Mouse (Mus musculus) heart, postnatal 4 days (tissue): Measurements from ENCODE around the gene Bcl2a1c. TPM values are rescaled to one million over a fixed set of nuclear protein-coding genes. Genes with fewer than 3 reads are reported as not detected.
"Not testable (repeated sequence)": the region's sequence is repeated elsewhere in the genome, so short reads cannot be mapped to it uniquely, and the experiment has no call there.

Experiments used
- DNase-seq: peaks from one replicate; pipeline ENCODE4 v3.0.0; 2021
- total RNA-seq, 2 experiments: library from RNA; stranded (reverse); gene quantifications; 2 replicates each; pipeline ENCODE4 v1.2.3; 2021

Gene Bcl2a1c
- not detected for total RNA-seq

DNA sequence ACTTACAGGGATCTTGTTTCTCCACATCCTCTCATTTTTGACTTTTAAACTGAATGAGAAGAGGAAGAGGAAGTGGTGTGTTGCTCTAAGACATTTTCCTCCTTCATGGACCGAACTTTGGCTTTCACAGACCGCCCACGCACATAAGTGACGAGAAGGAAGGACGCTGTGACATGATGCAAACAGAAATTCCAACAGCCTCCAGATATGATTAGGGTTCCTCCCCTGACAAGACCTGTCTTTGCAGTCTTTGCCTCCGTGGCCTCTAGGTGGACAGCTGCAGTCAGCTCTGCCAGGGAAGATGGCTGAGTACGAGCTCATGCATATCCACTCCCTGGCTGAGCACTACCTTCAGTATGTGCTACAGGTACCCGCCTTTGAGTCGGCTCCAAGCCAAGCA, at the start of gene Bcl2a1c:
TSS of gene Bcl2a1c (plus strand) at position 281 of the 400 bp plus-strand sequence.
- DNase-seq: not testable (repeated sequence)

GRCm38 (mm10) chr9:114305957-114306356, 24.0 kb upstream of the Bcl2a1c start:
- DNase-seq: not testable (repeated sequence)

DNA sequence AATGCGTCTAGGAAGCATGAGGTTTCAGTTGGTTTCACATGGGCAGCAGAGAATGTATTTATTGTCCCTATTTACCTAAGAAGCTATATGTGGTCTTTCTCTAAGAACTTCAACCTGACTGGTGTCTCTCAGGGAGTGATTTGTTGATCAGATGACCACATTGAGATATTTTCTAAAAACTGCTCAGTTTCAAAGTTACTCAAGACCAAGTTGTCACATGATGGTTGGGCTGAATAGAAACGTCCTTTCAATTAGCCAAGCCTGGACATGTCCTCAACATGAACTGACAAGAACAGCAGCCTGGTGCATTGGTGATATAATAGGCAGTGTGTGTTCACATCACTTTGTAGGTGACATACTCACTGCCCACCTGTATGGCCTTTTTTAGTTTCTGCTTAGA, 18.2 kb upstream of the Bcl2a1c start:
- DNase-seq: not testable (repeated sequence)

- peak; percentile 72 for DNase-seq
Observed at GRCm38 (mm10) chr9:114318021-114318420, 11.9 kb upstream of the Bcl2a1c start.

- DNase-seq: no peak
Observed at GRCm38 (mm10) chr9:114326011-114326748, 3.8 kb upstream of the Bcl2a1c start.

DNA sequence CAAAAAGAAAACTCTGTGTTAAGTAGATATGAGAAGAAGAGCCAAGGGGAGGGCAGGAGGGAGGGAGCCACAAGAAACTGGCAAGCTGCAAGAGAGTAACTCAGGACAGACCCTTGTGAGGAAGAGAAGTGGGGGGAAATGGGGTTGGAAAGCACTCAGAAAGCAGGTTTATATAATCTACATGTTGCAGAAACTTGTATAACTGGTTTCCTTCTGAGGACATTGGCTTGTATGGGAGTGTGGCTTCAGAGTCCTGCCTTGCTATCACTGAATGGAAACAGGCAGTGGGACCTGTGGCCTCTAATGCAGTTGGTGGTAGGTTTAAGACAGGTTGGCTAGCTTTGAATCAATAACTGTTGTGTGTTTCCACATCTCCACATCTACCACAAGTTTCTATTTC, 1.6 kb upstream of the Bcl2a1c start:
- DNase-seq: not testable (repeated sequence)

- DNase-seq: peak; percentile 88
Observed at GRCm38 (mm10) chr9:114367783-114368470, 38.0 kb downstream of the Bcl2a1c start.

DNA sequence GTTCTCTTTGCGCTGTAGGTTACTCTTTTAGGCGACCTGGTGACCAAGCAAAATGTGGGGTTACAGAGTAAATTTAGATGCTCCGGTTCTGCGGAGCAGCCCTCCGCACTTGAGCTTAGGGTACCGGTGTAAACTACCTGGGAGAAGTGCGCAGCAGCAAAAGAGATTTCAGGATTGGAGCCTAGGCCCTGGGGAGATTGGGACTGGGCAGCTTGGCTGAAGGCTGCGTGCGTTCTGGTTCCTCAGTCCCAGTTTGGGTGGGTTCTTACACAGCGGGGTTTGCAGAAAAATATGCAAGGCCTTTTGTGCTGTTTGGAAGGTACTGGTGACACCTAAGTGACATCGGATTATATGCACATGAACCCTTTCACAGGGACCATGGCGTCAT, 38.5 kb downstream of the Bcl2a1c start:
- DNase-seq: no peak

DNA sequence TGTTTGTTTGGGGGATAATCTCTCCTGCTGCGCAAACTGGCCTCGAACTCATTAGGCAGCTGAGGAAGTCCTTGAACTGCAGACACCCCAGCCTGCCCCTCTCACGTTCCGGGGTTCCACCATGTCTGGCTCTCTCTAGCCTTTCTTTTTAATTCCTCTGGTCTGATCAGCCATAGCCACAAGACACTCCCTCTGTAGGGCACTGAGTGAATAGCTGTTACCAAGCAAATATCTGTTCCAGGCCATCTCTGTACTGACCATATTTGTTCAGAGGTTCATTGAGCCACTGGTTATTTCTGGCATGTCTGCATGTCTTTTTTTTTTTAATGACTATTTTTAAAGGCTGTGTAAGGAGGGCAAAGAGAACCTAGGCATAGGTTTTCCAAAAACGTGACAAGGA, 39.5 kb downstream of the Bcl2a1c start:
- DNase-seq: not testable (repeated sequence)

GRCm38 (mm10) chr9:114371717-114372116, 41.8 kb downstream of the Bcl2a1c start:
- not testable (repeated sequence) for DNase-seq

DNA sequence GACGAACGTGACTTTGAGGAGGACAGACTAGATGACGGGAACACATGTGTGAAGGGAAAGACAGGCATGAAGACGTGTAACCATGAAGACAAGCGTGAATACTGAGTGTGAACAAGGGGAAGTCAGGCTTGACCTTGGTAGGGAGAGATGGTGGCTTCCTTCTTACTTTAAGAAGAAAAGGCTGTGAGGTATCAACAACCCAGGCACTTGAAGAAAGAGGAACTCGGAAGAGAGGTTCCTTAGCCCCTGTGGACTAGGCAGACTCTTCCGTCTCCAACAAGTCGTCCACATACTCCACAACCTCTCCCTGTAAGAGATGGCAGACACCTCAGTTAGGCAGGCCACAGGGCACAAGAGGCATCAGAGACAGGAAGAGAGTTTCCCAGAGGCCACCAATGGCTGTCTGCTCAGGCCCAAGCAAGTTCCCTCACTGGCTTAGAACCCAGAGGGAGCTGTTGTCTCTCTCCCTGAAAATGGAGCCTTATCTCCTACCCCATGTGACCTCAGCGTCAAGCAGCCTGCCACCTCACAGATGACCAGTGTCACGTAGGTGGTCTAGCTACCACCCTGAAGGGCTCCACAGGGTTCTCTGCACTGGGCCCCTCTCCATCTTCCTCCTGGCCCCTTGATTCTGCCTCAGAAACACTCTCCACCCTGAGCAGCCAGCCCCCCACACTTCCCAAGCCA, 45.5 kb downstream of the Bcl2a1c start:
- no peak for DNase-seq

- peak; percentile 55 for DNase-seq
Observed at GRCm38 (mm10) chr9:114377168-114377567, 47.2 kb downstream of the Bcl2a1c start.

DNA sequence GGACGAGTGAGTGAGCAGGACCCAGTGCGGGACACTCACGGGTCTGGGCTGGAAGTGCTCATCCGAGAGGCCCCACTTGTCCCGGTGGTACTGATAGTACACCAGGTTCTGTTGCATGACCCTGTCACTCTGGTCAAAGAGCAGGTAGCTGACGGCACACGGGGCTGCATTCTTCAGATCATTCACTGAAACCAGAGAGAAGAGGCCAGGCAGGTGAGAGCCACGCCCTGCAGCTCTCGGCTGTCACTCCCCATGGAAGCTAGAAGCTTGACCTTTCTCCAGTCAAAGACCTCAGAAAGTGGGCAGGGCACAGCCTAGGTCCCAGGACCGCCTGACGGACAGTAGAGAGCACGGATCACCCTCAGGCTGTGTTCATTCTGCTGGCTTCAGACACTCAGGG, 49.9 kb downstream of the Bcl2a1c start:
- no peak for DNase-seq

Other genes starting within 250 kb of the Bcl2a1c start
- gene Crtap, start 60.5 kb downstream of the Bcl2a1c start, total RNA-seq: 10 to 100 TPM; 69.7 to 79.2 TPM
- gene Glb1, start 70.9 kb downstream of the Bcl2a1c start, total RNA-seq: 10 to 100 TPM; 25.0 to 26.0 TPM
- 1 to 10 TPM; 5.8 to 6.6 TPM for gene Tmppe, start 71.0 kb downstream of the Bcl2a1c start, total RNA-seq
- not detected for gene Ccr4, start 174.8 kb downstream of the Bcl2a1c start, total RNA-seq
- gene C130032M10Rik, start 185.6 kb downstream of the Bcl2a1c start, total RNA-seq: not detected
- not detected for gene Trim71, start 234.2 kb downstream of the Bcl2a1c start, total RNA-seq